Mouse (Mus musculus): ENCODE data around the gene Usp50.

Gene Usp50

DNA sequence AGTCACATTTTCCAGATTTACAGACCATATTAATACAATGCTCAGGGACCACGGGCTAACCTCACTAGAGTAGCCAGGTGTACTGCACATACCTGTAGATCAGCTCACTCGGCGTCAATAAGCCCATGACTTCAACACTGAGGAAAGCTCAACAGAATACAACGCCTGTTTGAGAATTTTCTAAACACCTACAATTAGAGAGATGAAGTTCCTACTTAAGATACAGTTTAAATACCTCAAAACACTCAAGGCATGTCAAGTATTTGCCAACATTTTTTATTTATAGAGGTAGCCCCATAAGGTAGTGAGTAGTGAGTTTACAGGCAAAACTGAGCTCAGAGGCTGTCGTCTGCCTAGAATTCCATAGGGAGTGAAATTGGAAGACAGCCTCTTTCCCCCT lies 39.9 kb downstream of the Usp50 start:
- in situ Hi-C loops (cut with MboI, MseI): no loop called here

GRCm38 (mm10) chr2:126740314-126740713 lies 43.0 kb downstream of the Usp50 start:
- in situ Hi-C loops (cut with MboI, MseI): no loop called here

DNA sequence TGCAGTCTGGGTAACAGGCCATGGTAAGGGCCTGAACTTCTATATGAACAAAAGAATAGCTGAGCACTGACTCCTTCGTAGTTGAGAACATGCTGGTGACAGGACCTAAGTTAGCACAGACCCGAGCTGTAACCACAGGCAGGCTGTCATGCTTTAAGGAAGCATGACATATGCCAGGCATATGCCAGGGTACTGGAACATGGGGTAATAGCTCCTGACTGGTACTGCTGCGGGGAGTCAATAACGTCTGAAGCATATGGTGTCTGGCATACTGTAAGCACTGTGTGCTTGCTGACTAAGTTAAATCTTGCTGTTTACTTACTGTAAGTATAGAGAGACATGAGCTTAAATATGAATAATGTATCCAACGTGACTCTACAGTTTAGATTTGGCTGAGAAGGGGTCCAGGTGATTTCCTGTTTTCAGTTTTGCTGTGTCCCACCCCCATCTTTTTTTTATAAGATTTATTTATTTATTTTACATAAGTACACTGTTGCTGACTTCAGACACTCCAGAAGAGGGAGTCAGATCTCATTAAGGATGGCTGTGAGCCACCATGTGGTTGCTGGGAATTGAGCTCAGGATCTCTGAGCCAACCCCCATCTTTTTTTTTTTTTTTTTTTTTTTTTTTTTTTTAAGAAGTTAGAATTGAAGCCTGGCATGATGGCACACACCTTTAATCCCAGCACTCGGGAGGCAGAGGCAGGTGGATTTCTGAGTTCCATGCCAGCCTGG lies 47.8 kb downstream of the Usp50 start:
- in situ Hi-C loops (cut with MboI, MseI): loop anchor here in 1 of 2 experiments (10.0 kb wide), 1 partner anchor 869 kb away; no protein-coding TSS in a partner anchor

DNA sequence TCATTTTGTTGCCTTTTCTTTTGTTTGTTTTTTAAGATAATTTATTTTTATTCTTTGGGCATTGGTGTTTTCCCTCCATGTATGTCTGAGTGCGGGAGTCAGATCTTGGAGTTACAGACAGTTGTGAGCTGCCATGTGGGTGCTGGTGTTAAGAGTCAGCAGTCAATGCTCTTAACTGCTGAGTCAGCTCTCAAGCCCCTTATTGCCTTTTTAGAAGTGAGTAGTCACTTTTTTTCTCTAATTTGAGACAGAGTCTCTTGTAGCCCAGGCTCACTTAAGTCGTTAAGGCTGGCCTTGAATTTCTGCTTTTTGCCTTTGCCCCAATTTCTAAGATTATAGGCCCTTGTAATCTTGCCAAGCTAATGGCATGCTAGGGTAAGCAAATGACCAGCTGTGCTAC lies 52.8 kb downstream of the Usp50 start:
- in situ Hi-C loops (cut with MboI, MseI): loop anchor here in 1 of 2 experiments (10.0 kb wide), 1 partner anchor 874 kb away; no protein-coding TSS in a partner anchor

DNA sequence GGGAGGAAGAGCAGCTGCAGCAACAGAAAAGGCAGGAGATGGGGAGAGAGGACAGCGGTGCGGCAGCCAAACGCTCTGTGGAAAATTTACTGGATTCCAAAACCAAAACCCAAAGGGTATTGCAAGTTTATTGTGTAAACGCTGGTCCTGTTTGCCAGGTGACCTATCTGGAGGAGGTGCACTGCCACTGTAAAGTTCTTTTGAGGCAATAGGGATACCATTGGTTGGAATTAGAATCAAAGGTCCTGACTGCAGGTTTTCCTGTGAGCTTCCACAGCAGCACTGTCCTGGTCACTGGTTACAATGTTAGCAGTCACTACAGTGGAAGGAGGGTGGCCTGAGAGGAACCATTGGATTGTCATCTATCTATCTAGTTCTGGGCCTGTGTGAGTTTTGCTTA lies 54.1 kb downstream of the Usp50 start:
- in situ Hi-C loops (cut with MboI, MseI): no loop called here

- in situ Hi-C loops (cut with MboI, MseI): no loop called here
These were observed 70.3 kb downstream of the Usp50 start for GRCm38 (mm10) chr2:126712950-126713349.

- in situ Hi-C loops (cut with MboI, MseI): no loop called here
These were observed 70.7 kb downstream of the Usp50 start for GRCm38 (mm10) chr2:126712526-126712925.

- in situ Hi-C loops (cut with MboI, MseI): no loop called here
These were observed 74.9 kb downstream of the Usp50 start for GRCm38 (mm10) chr2:126708361-126708760.

DNA sequence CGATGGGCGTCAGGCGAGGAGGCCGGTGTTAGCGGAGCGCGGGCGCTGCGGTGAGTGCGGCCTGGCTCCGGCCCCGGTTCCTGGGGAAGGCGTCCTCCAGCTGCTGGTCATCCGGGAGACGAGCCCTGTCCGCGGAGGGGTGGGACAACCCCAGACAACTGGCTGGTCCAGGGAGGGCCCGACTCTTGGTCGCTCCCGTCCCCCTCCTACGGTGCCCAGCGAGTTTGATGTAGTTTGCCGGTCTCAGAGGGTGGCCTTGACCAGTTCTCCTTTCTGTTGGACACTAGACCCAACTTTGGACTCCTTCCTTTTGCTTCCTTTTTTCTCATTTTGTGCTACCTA lies 75.9 kb downstream of the Usp50 start:
- in situ Hi-C loops (cut with MboI, MseI): no loop called here

- in situ Hi-C loops (cut with MboI, MseI): no loop called here
These were observed 76.4 kb downstream of the Usp50 start, which contains the start of gene Usp8 for GRCm38 (mm10) chr2:126706759-126707437. Gene Usp8 (plus strand): TSS chr2:126707328.

DNA sequence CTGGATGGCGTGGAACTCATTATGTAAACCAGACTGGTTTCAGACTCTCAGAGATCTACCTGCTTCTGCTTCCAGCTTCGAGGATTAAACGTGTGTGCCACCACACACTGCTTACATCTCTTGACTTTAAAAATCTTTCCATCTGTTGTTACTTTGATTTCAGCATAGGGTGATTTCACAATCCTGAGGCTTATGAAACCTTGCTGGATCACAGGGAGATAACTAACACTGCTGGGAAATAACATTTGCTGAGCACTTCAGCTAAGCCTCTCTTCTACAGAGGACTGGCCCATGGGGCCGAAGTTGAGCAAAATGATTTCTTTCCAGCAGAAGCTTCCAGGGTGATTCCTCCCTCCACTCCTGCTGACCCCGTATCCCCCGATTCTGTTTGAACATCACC lies 88.0 kb downstream of the Usp50 start:
- in situ Hi-C loops (cut with MboI, MseI): loop anchor here in 1 of 2 experiments (25.0 kb wide), 1 partner anchor 1983 kb away; no protein-coding TSS in a partner anchor

GRCm38 (mm10) chr2:126691290-126691689 lies 92.0 kb downstream of the Usp50 start:
- in situ Hi-C loops (cut with MboI, MseI): loop anchor here in 1 of 2 experiments (25.0 kb wide), 1 partner anchor 1979 kb away; no protein-coding TSS in a partner anchor

GRCm38 (mm10) chr2:126682937-126683336 lies 100.3 kb downstream of the Usp50 start:
- in situ Hi-C loops (cut with MboI, MseI): loop anchor here in 1 of 2 experiments (25.0 kb wide), 1 partner anchor 1971 kb away; no protein-coding TSS in a partner anchor

DNA sequence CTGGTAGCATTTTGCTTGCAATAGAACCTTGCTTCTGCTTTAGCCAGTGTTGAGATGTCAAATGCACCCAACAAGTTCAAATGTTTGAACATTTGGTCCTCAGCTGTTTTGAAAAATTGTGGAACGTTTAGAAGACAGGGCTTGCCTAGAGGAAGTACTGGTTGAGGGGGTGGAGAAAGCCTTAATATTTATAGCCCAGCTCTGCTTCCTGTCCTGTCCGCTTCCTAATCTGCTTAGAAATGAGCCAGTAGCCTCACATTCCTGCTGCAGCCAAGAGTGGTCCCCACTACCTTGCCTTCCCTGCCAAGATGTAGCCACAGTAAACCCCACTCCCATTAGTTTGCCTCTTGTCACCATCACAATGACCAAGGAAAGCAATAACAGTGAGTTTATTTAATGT lies 100.9 kb downstream of the Usp50 start:
- in situ Hi-C loops (cut with MboI, MseI): loop anchor here in 1 of 2 experiments (25.0 kb wide), 1 partner anchor 1970 kb away; no protein-coding TSS in a partner anchor

DNA sequence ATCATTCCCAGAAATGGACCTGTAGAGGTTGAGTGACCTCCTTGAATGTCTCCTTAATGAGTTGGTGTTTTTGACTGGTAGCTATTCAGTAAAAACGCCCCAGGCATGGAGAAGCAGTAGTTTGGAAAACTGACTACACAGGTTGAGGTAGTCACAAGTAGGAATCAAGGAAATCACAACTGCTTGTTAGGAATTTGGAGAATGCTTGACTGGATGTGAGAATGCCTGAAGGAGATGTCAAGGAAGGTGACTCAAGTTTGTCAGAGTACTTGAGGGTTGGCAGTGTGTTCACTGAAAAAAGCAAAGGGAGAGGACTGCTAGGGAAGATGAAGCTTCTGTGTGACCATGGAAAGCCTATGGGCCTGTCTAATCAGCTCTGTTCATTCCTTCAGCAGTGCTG lies 105.9 kb downstream of the Usp50 start:
- in situ Hi-C loops (cut with MboI, MseI): loop anchor here in 1 of 2 experiments (25.0 kb wide), 1 partner anchor 1965 kb away; no protein-coding TSS in a partner anchor

GRCm38 (mm10) chr2:126676122-126676515 lies 107.2 kb downstream of the Usp50 start, which contains the start of gene Gabpb1:
Gene Gabpb1 (minus strand): TSS chr2:126676337.
- in situ Hi-C loops (cut with MboI, MseI): loop anchor here in 1 of 2 experiments (25.0 kb wide), 1 partner anchor 1964 kb away; no protein-coding TSS in a partner anchor

- in situ Hi-C loops (cut with MboI, MseI): loop anchor here in 1 of 2 experiments (25.0 kb wide), 1 partner anchor 1963 kb away; no protein-coding TSS in a partner anchor
These were observed 107.8 kb downstream of the Usp50 start for GRCm38 (mm10) chr2:126675169-126676121.

DNA sequence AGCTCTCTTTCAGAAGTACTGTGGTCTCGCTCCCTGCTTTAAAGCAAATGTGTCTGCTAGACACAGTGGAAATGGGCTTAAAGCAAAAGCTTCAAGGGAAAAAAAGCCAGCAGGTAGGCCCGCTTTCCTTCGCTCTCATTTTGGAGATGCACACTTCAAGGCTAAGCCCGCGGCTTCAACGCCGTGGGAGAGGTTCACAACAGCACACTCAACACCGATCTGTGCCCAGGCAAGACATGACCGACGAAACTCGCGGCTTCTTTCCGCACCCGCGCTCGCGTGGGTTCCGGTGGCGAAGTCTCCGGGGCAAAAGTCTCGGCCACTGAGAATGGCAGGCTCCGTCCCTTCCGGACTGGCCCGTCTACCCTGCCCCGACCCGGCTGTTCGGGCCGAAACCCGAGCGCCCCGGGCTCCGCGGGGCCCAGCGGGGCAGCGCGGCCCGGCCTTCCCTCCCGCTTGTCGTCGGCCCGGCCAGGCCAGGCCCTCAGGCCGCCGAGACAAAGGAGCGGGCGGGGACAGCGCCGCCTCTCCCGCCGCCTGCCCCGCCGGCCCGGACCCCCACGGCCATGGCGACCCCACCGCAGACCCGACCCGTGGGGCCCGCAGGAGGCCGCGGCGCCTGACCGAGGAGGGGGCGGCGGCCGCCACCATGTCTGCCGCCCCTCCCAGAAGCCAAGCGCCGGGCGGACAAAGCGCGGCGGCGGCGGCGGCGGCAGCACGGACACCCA lies 108.7 kb downstream of the Usp50 start:
- in situ Hi-C loops (cut with MboI, MseI): loop anchor here in 1 of 2 experiments (25.0 kb wide), 1 partner anchor 1962 kb away; no protein-coding TSS in a partner anchor

GRCm38 (mm10) chr2:126673317-126674242 lies 109.7 kb downstream of the Usp50 start:
- in situ Hi-C loops (cut with MboI, MseI): no loop called here

Measured in T-helper 17 cell (primary cell).